Mouse (Mus musculus) c-Kit-positive CD71-positive TER-119-negative erythroid progenitor cells, embryonic 14.5 days (primary cell): ENCODE data around the gene Serpinb12.
"Not testable (repeated sequence)": the region's sequence is repeated elsewhere in the genome, so short reads cannot be mapped to it uniquely, and the experiment has no call there.

Experiments used
- DNase-seq: peaks from one replicate; pipeline ENCODE4 v3.0.0-alpha.2; 2013; ENCODE audit warnings: low read depth

Serpinb12 gene

DNA sequence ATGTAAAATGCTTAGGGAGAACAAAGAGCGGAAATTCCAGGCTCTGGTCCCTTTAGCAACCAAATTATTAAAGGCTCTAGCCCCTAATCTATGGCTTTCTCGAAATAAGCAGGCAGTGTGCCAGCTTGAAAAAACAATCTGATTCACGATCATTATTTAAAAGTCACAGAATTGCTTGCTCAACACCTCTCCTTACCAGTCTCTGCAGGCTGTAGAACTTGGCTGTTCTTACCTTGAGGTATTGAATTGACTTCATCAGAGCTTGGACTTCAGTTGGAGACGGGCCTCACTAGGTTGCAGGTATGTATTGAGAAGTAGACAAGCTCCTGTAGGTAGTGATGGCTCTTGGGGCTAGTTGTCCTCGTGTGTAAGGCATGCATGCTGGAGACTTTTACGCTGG lies at the start of gene Serpinb12:
TSS of gene Serpinb12 (plus strand) at position 185 of the 400 bp plus-strand sequence.
- DNase-seq, result no peak

DNA sequence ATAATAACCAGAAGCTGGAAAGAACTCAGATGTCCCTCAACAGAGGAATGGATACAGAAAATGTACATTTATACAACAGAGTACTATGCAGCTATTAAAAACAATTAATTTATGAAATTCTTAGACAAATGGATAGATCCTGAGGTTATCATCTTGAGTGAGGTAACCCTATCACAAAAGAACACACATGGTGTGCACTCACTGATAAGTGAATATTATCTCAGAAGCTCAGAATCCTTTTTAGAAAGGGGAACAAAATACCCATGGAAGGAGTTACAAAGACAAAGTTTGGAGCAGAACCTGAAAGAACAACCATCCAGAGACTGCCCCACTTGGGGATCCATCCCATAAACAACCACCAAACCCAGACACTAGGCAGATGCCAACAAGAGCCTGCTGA lies 39.1 kb upstream of the Serpinb12 start:
- not testable (repeated sequence) for DNase-seq

DNA sequence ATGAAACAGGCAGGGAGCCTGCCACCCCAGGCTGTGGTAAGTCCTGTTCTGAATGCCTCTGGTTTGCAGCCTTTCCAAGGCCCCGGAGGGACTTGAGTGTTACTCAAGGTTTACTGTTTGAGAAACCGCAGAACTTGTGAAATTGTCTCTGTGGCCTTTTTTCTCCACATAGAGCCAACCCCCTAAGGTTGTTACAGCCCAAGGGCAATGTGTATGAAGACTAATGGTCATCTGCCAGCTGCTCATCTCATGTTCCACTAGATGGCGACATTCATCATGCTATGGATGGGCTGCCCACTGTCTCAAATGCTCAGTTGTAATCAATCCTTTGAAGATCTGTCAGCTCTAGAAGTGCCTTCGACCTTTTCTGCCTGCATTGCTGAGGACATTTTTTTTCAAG lies 32.8 kb upstream of the Serpinb12 start:
- DNase-seq, result no peak

DNA sequence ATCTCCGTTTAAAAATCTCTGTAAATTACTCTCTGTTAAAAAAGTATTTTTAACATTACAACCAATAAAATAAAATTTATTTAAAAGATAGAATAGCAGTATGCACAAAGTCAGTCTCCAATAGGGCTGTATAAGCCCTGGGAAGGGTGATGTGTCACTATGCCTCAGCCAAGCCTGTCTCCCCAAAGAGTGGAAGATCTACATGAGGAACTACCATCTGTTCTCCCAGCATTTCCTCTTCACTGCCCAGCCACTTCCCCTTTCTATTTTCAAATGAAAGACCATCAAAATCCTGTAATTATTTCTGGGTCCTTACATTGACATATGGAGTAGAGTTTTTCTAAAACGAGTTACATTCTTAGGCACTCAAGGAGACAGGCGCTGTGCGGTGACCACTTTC lies 2.3 kb upstream of the Serpinb12 start:
- no peak for DNase-seq

DNA sequence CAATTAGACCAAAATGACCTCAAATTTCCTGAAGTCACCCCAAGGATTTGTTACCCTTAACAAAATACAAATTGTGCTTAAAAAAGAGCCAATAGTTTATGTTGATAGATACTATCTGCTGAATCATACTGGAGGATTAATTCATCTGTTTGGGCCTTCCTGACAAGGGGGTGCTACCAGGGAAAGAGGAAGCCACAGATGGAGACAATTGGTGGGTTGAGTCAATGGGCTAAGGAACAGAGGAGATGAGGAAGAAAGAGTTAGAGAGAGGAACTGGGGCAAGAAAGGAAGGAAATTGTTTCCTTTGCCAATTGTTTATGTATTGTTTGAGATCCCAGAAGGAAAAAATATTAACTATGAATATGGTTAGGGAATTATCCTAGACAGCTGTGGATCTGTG lies 591 bp upstream of the Serpinb12 start:
- DNase-seq, result no peak

DNA sequence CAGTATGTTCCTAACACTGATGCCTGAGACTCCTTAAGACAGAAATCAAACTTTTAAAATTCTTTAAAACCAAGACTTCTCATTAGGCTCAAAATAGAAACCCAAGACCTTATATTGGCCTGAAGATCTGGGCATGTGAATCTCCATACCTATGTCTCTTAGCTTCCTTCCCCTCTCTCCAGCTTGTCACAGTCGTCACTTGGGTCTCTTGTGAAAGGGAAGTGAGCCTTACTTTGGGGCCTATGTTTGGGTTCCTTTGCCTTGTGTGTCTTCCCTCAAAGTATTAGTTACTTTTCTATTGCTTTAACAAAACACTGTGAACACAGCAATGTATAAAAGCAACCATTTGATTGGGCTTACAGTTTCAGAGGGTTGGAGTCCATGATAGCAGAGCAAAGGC lies 13.0 kb downstream of the Serpinb12 start:
- DNase-seq, result no peak

DNA sequence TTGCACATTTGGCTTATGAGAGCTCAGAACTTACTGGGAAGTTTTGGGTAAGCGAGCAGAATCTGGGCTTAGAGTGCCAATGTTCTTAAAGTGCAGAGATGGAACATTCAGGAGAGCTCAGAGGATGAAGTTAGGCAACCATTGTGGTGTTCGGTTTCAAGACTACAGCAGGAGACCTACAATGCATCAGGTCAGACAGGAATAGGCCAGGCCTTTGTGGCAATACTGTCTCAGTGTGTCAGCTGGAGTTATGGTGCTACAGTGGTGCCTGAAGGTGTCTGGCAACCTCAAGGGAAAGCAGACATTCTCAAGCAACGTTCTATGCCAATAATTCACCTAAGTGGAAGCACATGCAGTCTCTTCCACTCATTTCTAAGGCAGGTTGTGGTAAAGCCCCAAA lies 25.7 kb downstream of the Serpinb12 start:
- DNase-seq, result no peak

DNA sequence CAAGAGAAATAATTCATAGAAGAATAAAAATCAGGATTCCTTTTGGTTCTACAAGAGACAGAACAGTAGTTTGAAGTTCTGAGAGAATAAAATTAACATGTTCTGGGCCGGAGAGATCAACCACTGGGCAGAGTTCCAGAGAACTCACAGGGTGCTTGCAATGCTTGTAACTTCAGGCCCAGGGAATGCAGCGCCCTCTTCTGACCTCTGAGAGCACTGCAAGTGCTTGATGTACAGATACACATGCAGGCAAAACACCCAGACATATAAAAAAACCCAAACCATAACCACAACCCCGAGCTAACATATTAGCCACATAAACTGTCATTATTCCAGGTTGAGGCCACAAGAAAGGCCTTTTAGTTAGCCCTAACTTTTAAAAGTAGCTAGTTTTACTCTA lies 26.8 kb downstream of the Serpinb12 start:
- DNase-seq, result no peak

DNA sequence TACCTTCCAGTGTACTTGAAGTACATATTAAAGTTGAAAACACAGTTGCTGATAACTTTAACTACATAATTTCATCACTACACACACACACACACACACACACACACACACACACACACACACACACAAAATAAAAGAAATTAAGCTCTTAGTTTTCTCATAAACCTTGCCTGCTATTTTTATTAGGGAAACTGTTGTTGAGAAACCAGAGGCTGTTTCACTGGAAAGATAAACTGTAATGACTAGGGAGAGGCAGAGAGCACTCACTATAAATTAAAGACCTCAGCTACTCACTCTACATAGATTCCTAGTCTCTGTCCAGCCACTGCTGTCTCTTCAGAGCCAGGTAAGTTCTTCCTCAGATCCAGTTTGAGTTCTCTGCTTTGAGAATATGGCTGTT lies 46.4 kb downstream of the Serpinb12 start, which contains the start of gene Serpinb13:
TSS of gene Serpinb13 (plus strand) at position 301 of the 400 bp plus-strand sequence.
- no peak for DNase-seq

DNA sequence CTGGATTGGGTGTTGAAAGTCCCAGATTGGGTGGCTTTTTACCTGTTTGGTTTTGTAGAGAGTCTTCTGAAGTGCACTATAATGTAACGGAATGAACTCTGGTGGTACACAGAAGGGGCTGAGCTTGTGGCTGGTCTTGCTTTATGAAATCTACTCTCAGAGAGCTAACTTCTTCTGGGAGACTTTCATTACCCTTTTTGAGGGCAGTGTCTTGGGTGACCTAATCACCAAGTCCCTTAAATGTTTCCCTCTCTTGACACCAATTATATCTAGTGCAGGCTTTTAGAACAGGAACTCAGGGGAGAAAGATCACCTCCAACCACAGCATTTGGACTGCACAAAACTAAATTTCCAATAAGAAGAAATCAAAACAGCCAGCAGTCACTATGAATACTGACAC lies 48.8 kb downstream of the Serpinb12 start:
- DNase-seq, result no peak

DNA sequence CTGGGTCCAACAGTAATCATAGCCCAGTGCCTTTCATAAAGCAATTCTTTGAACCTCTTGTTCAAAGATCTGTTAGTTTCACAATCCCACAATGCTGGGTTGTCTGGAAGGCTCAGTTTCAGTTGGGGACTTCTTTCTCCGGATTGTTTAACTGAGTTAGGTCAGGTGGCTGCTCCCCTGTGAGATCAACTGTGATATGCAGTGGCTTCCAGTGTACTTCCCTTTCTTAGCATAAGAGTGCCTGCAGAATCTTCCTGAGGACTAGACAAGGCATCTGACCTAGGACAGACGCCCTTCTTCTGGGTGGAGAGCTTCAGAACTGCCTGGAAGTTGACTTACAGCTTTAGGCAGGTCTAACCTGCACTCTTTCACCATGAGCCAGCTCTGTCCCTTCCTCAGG lies 49.6 kb downstream of the Serpinb12 start:
- DNase-seq, result no peak

DNA sequence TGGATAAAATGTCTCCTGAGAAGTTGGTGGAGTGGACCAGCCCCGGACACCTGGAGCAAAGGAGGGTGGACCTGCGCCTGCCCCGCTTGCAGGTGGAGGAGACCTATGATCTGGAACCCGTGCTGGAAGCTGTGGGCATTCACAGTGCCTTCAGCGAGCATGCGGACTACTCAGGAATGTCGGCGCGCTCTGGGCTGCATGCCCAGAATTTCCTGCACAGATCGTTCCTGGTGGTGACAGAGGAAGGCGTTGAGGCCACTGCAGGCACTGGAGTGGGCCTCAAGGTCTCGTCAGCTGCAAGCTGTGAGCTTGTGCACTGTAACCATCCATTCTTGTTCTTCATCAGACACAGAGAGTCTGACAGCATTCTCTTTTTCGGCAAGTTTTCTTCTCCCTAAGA lies 66.2 kb downstream of the Serpinb12 start:
- no peak for DNase-seq

DNA sequence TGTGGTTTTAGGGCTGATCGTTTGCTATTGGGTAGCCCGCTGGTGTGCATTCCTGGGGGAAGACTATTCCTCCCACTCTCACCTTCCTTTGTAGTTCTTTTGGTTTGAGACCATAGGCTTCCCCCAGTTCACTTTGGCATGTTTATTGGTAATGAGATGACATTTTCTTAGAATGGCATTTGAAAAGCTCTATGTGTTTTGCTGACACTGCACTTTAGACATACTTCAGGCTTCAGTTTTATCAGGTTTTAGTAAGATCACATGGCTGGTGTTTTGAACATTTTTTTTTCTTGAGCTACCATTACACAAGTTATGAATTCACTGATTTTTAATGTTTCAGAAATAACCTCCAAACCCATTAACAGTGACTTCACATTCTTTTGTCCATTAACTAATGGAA lies 67.5 kb downstream of the Serpinb12 start:
- DNase-seq, result no peak

DNA sequence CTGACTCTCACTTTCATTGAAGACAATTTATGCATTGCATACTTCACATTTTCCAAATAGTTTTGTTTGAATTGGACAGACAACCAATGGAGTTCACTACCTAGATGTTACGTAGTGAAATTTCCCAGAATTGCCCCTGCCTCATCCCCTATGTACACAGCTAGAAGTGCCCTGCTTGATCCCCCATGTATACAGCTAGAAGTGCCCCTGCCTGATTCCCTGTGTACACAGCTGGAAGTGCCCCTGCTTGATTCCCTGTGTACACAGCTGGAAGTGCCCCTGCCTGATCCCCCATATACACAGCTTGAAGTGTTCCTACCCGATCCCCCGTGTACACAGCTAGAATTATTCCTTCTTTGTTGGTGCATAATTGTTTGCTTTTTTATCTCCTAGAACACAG lies 72.1 kb downstream of the Serpinb12 start:
- no peak for DNase-seq
